Mouse (Mus musculus): Measurements from ENCODE around the gene Gm7138. TPM values are rescaled to one million over a fixed set of nuclear protein-coding genes. Genes with fewer than 3 reads are reported as not detected.
"Not testable (repeated sequence)": the region's sequence is repeated elsewhere in the genome, so short reads cannot be mapped to it uniquely, and the experiment has no call there.

The Gm7138 gene
- polyA plus RNA-seq (2016; fragmentation: Nextera tagmentation; extraction: Ambion mirVana): not detected in 2 replicates

DNA sequence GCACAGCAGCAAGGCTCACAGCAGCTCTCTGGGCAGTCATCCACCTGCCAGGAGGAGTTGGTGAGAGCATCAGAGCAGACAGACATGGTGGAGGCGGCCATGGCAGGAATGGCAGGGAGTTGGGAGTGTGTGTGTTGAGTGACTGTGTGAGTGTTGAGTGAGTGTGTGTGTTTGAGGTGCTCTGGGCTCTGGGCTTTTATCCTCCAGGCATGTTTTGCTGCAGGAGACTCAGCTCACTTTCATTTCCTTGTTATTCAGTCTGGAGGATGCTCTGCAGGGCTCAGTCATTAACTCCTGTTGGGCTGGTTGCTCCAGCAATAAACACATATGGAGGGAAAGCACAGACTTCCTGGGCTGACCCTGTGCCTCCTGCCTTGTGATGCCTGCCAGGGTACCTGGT is at the start of gene Gm7138:
Gene Gm7138, minus strand, starts transcription at position 101 of the 400 bp plus-strand sequence.
- H3K27ac ChIP-seq; H3K4me1 ChIP-seq; H3K9me3 ChIP-seq (replicated peaks); H3K4me3 ChIP-seq; H3K36me3 ChIP-seq; DNase-seq (ENCODE audit: low spot score); H3K27me3 ChIP-seq (ENCODE audit: low read depth, poor library complexity, severe bottlenecking): not testable (repeated sequence)
- 48% methylated on average over 1 of the region's 1 CpGs for WGBS

DNA sequence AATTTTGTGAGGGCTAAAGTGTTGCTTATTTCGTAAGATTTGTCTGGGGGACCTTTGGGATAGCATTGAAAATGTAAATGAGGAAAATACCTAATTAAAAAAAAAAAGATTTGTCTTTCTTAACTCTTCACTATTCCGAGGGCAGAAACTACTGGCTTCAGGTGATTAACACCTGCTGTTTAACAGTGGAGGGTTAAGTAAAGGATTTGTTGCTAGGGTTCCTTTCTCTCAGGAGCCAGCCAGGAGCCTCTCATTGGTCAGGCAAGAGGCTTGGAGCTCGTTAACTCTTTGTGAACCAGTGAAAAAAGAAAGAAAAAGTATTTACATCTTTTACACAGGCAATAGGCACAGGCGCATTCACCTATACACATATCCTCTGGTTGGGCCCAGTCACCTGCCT is 42.5 kb upstream of the Gm7138 start:
- no peak for DNase-seq (ENCODE audit: low spot score)
- Histone ChIP-seq H3K9me3 (replicated peaks) (no peaks in the 10 kb centered on the region), H3K27me3 (ENCODE audit: low read depth, poor library complexity, severe bottlenecking) (no peaks in the 10 kb centered on the region), H3K4me1 (peaks cover 8% of the 10 kb centered on the region; the same call in 1 of the 2 replicates), H3K36me3 (no peaks in the 10 kb centered on the region), H3K27ac (no peak overlapping the region), H3K4me3 (no peak overlapping the region)
- WGBS: 45% methylated on average over 4 of the region's 4 CpGs

GRCm38 (mm10) chr10:77818523-77818922 is 41.8 kb upstream of the Gm7138 start:
- Histone ChIP-seq H3K4me1 (peaks cover 8% of the 10 kb centered on the region; the same call in 1 of the 2 replicates), H3K27ac (no peak overlapping the region)
- WGBS: 96% methylated on average over 4 of the region's 4 CpGs

GRCm38 (mm10) chr10:77815514-77815913 is 38.8 kb upstream of the Gm7138 start:
- H3K9me3 ChIP-seq (replicated peaks): no peaks in the 10 kb centered on the region
- no peaks in the 10 kb centered on the region for H3K36me3 ChIP-seq
- H3K27me3 ChIP-seq (ENCODE audit: low read depth, poor library complexity, severe bottlenecking): no peaks in the 10 kb centered on the region
- DNase-seq (ENCODE audit: low spot score): peak; percentile 60
- 27% methylated on average over 5 of the region's 5 CpGs for WGBS
- H3K4me1 ChIP-seq: peaks cover 8% of the 10 kb centered on the region; the same call in 1 of the 2 replicates
- no peak overlapping the region for H3K4me3 ChIP-seq
- no peak overlapping the region for H3K27ac ChIP-seq

More at GRCm38 (mm10) chr10:77818523-77818922, 41.8 kb upstream of the Gm7138 start:
- H3K36me3 ChIP-seq: no peaks in the 10 kb centered on the region
- DNase-seq (ENCODE audit: low spot score): no peak
- no peaks in the 10 kb centered on the region for H3K27me3 ChIP-seq (ENCODE audit: low read depth, poor library complexity, severe bottlenecking)
- H3K9me3 ChIP-seq (replicated peaks): no peaks in the 10 kb centered on the region
- no peak overlapping the region for H3K4me3 ChIP-seq

GRCm38 (mm10) chr10:77814382-77814781 is 37.6 kb upstream of the Gm7138 start, which contains the start of gene Gm2696:
TSS of gene Gm2696 (plus strand) at chr10:77814682.
- Histone ChIP-seq H3K36me3 (no peaks in the 10 kb centered on the region), H3K4me3 (no peak within 1 kb of the TSS), H3K4me1 (peaks cover 8% of the 10 kb centered on the region; the same call in 1 of the 2 replicates), H3K9me3 (replicated peaks) (no peaks in the 10 kb centered on the region), H3K27me3 (ENCODE audit: low read depth, poor library complexity, severe bottlenecking) (no peaks in the 10 kb centered on the region), H3K27ac (no peak within 1 kb of the TSS)
- DNase-seq (ENCODE audit: low spot score): no peak
- 47% methylated on average over 4 of the region's 4 CpGs for WGBS

- H3K27me3 ChIP-seq (ENCODE audit: low read depth, poor library complexity, severe bottlenecking): no peaks in the 10 kb centered on the region
- no peak within 1 kb of the TSS for H3K27ac ChIP-seq
- no peak for DNase-seq (ENCODE audit: low spot score)
- H3K4me3 ChIP-seq: no peak within 1 kb of the TSS
- peaks cover 4% of the 10 kb centered on the region; the same call in 1 of the 2 replicates for H3K4me1 ChIP-seq
- H3K36me3 ChIP-seq: no peaks in the 10 kb centered on the region
- WGBS: 74% methylated on average over 5 of the region's 5 CpGs
- no peaks in the 10 kb centered on the region; the same call in 1 of the 2 replicates for H3K9me3 ChIP-seq (replicated peaks)
Measured at GRCm38 (mm10) chr10:77811743-77812142, 35.0 kb upstream of the Gm7138 start, which contains the start of gene Gm9507. TSS of gene Gm9507 (minus strand) at chr10:77811843.

DNA sequence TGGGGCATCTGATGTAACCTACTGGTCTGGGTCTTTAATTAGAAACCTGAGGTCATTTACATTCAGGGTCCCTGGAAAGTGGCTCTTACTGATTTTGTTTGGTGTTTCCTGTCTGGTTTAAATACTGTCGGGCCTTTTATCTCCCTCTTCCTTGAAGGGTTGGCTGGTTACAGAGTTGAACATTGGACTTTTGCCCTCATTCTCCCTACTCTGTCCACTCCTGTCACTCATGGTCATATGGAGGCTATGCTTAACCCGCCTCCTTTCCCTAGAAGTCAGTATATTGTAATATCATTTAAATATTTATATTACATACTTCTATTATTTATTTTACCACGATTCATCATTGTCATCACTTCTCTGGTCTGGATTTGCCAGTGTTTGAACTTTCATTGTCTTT is 27.4 kb upstream of the Gm7138 start:
- 87% methylated on average over 3 of the region's 3 CpGs for WGBS
- H3K27me3 ChIP-seq (ENCODE audit: low read depth, poor library complexity, severe bottlenecking): no peaks in the 10 kb centered on the region
- H3K27ac ChIP-seq: no peak overlapping the region
- no peak for DNase-seq (ENCODE audit: low spot score)
- H3K9me3 ChIP-seq (replicated peaks): no peaks in the 10 kb centered on the region; the same call in 1 of the 2 replicates
- H3K4me3 ChIP-seq: no peak overlapping the region
- H3K4me1 ChIP-seq: peaks cover 2% of the 10 kb centered on the region; the same call in 1 of the 2 replicates
- H3K36me3 ChIP-seq: no peaks in the 10 kb centered on the region

- H3K27me3 ChIP-seq (ENCODE audit: low read depth, poor library complexity, severe bottlenecking): no peaks in the 10 kb centered on the region
- H3K36me3 ChIP-seq: no peaks in the 10 kb centered on the region
- H3K4me1 ChIP-seq: peaks cover 25% of the 10 kb centered on the region
- no peak for DNase-seq (ENCODE audit: low spot score)
- H3K4me3 ChIP-seq: no peak within 1 kb of the TSS
- WGBS: 58% methylated on average over 8 of the region's 8 CpGs
- no peak within 1 kb of the TSS for H3K27ac ChIP-seq
- no peaks in the 10 kb centered on the region for H3K9me3 ChIP-seq (replicated peaks)
Measured at GRCm38 (mm10) chr10:77798921-77799508, 22.3 kb upstream of the Gm7138 start, which contains the start of gene Gm19668. TSS of gene Gm19668 (minus strand) at chr10:77799133.

DNA sequence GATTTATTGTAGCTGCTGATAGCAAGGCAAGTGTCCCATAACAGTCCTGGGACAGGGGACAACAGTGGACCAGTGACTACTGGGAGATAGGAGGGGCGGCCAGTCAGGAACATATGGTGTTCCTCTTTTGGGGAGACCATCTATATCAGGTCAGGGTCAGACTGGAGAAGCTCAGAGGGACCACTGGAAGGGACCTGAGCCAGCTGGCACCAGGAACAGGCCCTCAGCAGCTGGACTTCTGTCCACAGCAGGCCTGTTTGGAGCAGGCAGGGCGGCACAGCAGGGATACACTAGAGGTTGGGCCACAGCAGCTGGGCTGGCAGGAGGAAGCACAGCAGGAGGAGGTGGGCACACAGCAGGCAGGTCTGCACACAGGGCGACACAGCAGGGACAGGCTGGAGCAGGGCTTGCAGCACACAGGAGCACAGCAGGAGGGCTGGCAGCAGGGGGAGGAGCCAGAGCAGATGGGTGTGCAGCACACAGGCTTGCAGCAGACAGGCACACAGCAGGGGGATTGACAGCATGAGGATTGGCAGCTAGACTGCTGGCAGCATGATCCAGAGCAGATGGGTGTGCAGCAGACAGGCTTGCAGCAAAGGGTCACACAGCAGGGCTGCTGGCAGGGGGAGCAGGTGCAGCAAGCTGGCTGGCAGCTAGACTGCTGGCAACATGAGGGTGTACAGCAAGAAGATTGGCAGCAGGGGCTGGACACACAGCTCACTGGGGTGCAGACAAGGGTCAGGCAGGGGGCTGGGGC is 21.6 kb upstream of the Gm7138 start:
- not testable (repeated sequence) for H3K9me3 ChIP-seq (replicated peaks); H3K27ac ChIP-seq; H3K4me3 ChIP-seq; H3K36me3 ChIP-seq; DNase-seq (ENCODE audit: low spot score); H3K27me3 ChIP-seq (ENCODE audit: low read depth, poor library complexity, severe bottlenecking)
- peaks cover 26% of the 10 kb centered on the region for H3K4me1 ChIP-seq
- WGBS: 32% methylated on average over 3 of the region's 3 CpGs

- no peaks in the 10 kb centered on the region for H3K27me3 ChIP-seq (ENCODE audit: low read depth, poor library complexity, severe bottlenecking)
- DNase-seq (ENCODE audit: low spot score): no peak
- WGBS: 13% methylated on average over 3 of the region's 3 CpGs
- no peaks in the 10 kb centered on the region for H3K36me3 ChIP-seq
- no peak overlapping the region for H3K4me3 ChIP-seq
- H3K27ac ChIP-seq: no peak overlapping the region
- peaks cover 26% of the 10 kb centered on the region for H3K4me1 ChIP-seq
- no peaks in the 10 kb centered on the region for H3K9me3 ChIP-seq (replicated peaks)
Measured at GRCm38 (mm10) chr10:77797677-77798076, 20.9 kb upstream of the Gm7138 start.

- DNase-seq (ENCODE audit: low spot score): no peak
- no peaks in the 10 kb centered on the region for H3K9me3 ChIP-seq (replicated peaks)
- H3K4me1 ChIP-seq: peaks cover 26% of the 10 kb centered on the region
- no peak within 1 kb of the TSS for H3K4me3 ChIP-seq
- 58% methylated on average over 2 of the region's 2 CpGs for WGBS
- no peaks in the 10 kb centered on the region for H3K27me3 ChIP-seq (ENCODE audit: low read depth, poor library complexity, severe bottlenecking)
- no peaks in the 10 kb centered on the region for H3K36me3 ChIP-seq
- H3K27ac ChIP-seq: no peak within 1 kb of the TSS
Measured at GRCm38 (mm10) chr10:77794976-77795375, 18.2 kb upstream of the Gm7138 start, which contains the start of gene Gm9639. TSS of gene Gm9639 (minus strand) at chr10:77795076.

DNA sequence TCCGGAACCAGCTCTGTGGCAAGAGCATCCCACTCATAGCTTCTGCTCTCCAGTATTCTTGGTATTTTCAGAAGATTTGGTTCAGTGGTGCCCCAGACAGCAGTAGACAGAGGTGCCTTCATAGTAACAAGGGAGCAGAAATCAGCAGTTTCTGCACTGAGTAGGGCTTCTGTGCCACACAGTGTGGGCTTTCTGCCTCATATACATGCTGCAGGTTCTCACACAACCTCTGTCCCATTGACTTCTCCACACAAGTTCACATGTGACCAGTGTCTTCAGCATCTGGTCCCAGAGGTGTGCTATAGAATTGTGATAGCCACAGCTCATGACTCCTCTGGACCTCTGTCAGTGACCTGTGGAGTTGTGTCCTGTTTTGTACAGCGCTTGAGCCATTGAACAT is 11.9 kb upstream of the Gm7138 start:
- Histone ChIP-seq H3K27me3 (ENCODE audit: low read depth, poor library complexity, severe bottlenecking) (no peaks in the 10 kb centered on the region), H3K4me1 (no peaks in the 10 kb centered on the region), H3K9me3 (replicated peaks) (no peaks in the 10 kb centered on the region), H3K27ac (no peak overlapping the region), H3K36me3 (no peaks in the 10 kb centered on the region), H3K4me3 (no peak overlapping the region)
- no peak for DNase-seq (ENCODE audit: low spot score)
- WGBS: 77% methylated on average over 2 of the region's 2 CpGs

- 83% methylated on average over 1 of the region's 1 CpGs for WGBS
- H3K27ac ChIP-seq; DNase-seq (ENCODE audit: low spot score); H3K4me3 ChIP-seq; H3K4me1 ChIP-seq; H3K36me3 ChIP-seq; H3K9me3 ChIP-seq (replicated peaks); H3K27me3 ChIP-seq (ENCODE audit: low read depth, poor library complexity, severe bottlenecking): not testable (repeated sequence)
Measured at GRCm38 (mm10) chr10:77787876-77788275, 11.1 kb upstream of the Gm7138 start, which contains the start of gene Gm7137. TSS of gene Gm7137 (minus strand) at chr10:77788200.
